Mouse (Mus musculus) brain, adult 2 months (tissue): ENCODE results near the gene Ppp1r12b.
A peak's percentile ranks its signal among the peaks of the same experiment; 100 is the strongest.

Source experiments
- DNase-seq: peaks from one replicate; pipeline ENCODE4 v3.0.0; 2011; ENCODE audit warnings: low read depth, low spot score

The Ppp1r12b gene

GRCm38 (mm10) chr1:134725276-134725675 is 230.5 kb downstream of the Ppp1r12b start:
- DNase-seq: peak; percentile 96

DNA sequence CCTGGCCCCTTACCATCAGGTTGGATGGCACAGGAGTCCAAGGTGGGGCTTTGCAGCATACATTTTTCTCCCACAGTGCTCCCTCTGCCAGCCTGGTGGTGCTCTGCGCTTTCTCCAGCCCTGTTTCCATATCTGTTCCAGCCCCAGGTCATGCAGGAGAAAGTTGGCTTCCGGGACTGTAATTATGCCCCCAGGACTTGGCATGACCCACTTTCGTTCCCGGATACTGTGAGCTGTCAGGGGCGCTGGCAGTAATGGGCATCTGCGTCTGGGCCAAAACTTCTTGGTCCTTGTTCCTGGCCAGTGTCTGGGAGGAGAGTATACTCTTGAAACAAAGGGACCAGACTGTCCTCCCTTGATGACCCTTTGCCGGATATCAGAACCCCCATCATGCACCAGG is 232.9 kb downstream of the Ppp1r12b start:
- DNase-seq: peak; percentile 91

DNA sequence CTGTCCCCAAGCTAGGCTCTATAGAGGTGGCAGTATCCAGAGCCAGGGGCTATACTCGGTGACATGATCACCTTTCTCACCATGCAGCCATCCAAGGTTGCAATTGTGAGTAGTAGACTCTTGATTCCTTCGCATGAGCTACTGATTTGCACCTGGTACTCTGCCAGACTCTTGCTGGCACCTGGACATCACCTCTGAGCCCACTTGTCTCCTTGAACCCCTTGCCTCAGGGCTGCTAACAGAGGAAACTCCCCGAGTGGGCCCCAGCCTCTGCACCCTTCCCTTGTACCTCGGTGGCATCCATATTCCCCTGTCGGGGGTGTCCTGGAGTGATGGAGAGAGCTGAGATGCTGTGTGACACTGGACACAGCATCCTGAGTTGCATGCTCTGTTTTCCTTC is 234.3 kb downstream of the Ppp1r12b start:
- no peak for DNase-seq

DNA sequence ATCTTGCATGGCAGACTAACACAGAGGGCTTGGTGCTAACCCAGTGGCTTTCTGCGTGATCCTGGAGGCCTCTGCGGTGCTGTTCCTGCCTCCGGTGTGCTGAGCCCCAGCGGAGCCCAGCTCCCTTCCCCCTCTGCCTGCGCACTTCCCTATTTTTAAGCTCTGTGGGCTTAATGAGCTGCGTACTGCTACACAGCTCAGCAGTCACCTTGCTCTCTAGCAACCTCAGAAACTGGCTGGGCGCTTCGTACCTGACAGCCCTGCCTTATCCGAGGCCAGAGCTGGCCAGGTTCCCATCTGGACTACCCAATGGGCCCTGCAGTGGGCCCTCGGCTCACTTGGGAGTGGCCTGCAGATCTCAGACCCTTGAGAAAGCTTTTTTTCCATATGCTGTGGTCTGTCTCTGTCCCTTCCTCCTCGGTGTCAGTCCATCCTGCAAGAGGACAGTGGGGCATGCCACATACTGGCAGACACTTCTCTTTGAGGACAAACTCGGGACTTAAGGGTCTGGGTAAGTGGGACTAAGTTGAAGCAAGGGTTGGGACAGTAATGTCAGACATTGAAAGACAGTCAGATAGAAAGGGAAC is 235.9 kb downstream of the Ppp1r12b start:
- DNase-seq: peak; percentile 81

GRCm38 (mm10) chr1:134715092-134715491 is 240.7 kb downstream of the Ppp1r12b start:
- peak; percentile 82 for DNase-seq

DNA sequence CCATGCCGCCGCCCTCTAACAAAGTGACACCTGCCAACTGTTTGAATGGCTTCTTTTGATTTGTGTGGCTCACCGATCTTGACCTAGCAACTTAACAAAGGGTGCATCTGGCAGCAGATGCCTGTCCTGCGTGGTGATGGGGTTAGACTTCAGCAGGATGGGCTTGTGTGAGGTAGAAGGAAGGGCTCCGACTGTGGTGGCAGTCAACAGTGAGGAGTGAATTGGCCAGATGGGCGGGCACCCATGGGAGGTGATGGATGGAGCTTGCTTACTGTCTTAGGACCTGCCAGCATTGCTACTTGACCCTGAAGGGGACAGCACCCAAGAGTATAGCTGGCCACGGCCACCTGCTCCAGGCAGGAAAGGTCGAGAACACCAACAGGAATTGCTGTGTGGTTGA is 241.6 kb downstream of the Ppp1r12b start:
- no peak for DNase-seq

- DNase-seq: peak; percentile 60
These were observed 242.2 kb downstream of the Ppp1r12b start for GRCm38 (mm10) chr1:134713421-134713969.

DNA sequence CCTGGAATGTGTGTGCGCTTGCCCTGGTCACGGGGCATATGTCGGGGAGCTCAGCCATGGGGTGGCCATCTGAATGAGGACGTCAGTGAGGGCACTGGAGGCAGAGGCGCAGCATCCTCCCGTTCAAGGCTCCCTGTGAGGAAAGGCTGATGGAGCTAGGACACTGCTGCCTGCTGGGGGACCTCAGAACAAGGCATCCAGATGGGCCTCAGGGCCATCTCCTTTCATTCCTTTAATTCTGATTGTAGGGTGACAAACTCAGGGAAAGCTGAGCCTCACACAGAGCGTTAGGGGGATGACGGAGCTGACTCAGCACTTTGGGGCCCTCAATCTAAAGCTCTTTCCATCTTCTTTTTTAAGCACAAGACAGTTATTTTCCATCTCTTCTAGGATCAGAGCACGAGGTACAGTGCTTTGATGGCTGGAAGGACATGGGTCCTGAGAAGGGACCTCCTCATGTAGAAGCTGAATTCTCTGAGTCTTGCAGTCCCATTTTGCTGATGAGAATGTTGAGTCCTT is 242.9 kb downstream of the Ppp1r12b start:
- no peak for DNase-seq

GRCm38 (mm10) chr1:134711653-134712052 is 244.1 kb downstream of the Ppp1r12b start:
- DNase-seq: no peak

DNA sequence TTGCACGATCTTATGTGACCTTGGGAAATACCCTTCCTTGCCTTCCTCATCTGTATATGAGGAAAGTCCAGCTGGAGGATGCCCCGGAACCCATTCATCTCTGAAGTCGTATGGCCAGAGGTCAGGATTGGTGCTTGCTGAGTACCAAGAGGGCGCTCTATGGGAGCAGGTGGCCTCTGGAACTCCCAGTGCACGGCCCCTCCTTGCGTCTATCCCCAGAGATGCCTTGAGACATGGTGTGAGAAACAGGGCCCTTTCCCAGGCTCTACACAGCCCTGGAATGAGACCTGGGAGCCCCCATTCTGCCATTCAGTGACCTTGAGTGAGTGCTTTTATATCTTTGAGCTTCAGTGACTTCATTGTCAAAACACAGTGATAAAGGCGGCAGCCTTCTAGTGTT is 244.7 kb downstream of the Ppp1r12b start:
- DNase-seq: no peak

DNA sequence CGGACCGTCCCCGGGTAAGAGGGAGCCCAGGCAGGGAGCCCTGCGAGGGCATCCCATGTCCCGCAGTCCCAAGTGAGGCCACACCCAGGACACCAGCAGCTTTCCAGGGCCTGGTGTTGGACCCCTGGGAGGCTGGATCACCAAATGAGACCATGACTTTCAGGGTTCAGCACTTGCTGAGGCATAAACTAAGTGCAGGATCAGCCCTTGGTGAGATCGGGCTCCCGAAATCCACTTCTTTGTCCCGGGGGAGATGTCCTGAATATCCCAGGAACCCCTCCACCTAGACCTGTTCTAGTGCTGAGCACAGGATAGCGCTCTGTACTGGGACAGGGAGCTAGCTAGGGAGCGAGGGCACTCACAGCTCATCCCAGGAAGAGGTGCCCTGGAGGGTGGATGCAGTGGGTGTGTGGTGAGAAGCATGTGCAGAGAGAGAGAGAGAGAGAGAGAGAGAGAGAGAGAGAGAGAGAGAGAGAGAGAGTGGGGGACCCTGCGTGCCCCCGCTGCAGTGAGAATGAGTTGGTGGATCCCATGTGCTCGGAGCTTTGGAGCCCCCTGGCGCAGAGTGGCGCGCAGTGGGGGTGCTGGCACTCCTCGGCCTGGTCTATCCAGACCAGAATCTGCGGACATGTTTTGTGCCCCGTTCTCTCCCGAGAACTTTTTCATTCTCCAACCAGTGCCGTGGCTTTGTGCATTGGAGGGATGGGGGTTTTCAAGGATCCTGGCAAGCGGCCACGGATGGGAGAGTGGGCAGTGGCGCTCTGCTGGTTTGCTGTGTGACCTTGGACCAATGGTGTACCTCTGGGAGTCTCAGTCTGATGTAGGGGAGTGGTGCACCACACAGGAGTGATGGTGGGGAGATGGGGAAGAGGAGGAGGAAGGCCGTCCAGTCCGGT is 246.1 kb downstream of the Ppp1r12b start:
- peak; percentile 66 for DNase-seq

DNA sequence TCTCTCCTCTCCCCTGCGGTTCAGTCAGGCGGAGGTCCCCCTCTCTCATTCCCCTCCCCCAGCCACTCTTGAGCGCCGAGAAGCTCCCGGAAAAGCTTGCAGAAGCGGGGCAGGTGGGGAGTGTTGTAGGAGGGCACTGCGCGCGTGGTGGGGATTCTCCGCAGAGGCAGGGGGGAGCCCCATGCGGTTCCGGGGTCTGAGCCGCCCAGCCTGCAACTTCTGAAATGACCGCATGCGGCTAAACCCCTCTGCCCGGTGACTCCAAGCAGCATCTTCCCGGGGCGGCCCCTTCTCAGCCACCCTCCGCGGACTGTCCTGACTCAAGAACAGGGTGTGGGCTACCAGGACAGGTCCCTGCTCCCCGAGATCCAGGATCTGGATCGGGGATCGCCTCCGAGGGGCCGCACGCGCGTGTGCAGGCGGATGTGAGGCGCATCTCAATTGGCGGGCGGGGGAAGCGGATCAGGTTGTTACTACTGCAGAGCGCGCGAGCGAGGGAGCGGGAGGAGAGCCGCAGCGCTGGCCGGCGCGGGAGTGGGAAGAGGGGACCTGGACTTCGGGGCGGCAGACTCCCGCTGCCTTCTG is 246.8 kb downstream of the Ppp1r12b start:
- peak; percentile 78 for DNase-seq

DNA sequence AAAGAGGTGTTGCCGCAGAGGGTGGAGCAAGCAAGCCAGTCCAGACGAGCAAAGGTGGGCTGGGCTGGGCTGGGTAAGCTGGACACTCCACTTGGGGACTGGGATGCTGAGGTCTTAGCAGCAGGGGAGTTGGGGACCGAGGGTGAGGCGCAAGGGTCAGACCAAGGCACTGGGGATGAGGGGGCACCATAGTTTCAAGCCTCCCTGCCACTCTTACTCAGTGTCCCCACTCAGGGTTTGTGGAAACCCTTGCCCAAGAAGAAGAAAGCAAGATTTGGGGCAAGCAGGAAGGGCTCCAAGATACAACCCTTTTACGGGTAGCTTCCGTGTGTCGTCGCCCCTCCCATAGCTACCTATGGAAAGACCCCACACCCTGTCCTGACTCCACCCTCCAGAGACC is 247.5 kb downstream of the Ppp1r12b start:
- no peak for DNase-seq

DNA sequence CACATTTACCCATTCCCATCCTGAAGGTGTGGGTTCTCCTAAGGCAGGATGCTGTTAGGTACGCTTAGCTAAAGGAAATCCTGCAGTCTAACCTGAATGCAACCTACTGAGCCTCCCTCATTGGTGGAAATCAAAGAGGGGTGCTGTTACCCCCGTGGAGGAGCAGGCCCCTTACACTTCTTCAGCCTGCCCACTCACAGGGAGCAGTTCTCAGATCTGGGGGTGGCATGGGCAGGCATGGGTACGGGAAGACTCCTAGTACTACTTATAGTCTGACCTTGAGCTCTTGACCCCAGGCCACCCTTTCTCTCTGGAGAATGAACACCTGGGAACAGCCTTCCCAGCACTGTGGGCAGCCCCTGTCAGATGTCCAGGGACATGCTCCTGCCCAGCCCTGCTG is 248.2 kb downstream of the Ppp1r12b start:
- no peak for DNase-seq

GRCm38 (mm10) chr1:134706549-134706948 is 249.2 kb downstream of the Ppp1r12b start:
- DNase-seq: no peak
